ENCODE assay signal across 28 mouse cellular contexts in genomic region chr16:11359919-11360318, GRCm38 (mm10). TPM values are rescaled to one million over a fixed set of nuclear protein-coding genes. Genes with fewer than 3 reads are reported as not detected.
A peak's percentile ranks its signal among the peaks of the same experiment; 100 is the strongest.
DNase-seq lines count a peak whose midpoint lies in the region; ATAC-seq and TF ChIP-seq lines count a peak whose summit lies in the region.
"Had no signal": no experiment of that assay in that cellular context is flagged by ENCODE, and none has a peak within 500 bp of the region (broad histone marks: within the 10 kb centered on the region; RNA-seq: fewer than 3 reads in every experiment).

No protein-coding gene starts in this region.

- H3K27me3 ChIP-seq in kidney, postnatal 0 days (ENCODE audit: insufficient read depth, low read length): no peaks in the 10 kb centered on the region
- no peaks in the 10 kb centered on the region for H3K27me3 ChIP-seq in kidney, embryonic 15.5 days
- H3K27me3 ChIP-seq in E14TG2a.4 (ENCODE audit: insufficient read depth, low read length): no peaks in the 10 kb centered on the region
- H3K27me3 ChIP-seq in stomach, embryonic 14.5 days (ENCODE audit: control insufficient read depth, insufficient read depth, low read length): no peaks in the 10 kb centered on the region
- H3K27me3 ChIP-seq: Patski had no signal

- WGBS in kidney, postnatal 0 days: 55% methylated on average over 10 of the region's 10 CpGs
- 58% methylated on average over 10 of the region's 10 CpGs for WGBS in kidney, embryonic 15.5 days
- 41% methylated on average over 10 of the region's 10 CpGs for whole genome bisulfite sequencing in stomach, embryonic 14.5 days

- no peak for TF ChIP-seq CTCF in kidney, postnatal 0 days (IDR thresholded peaks at IDR 0.05; ENCODE audit: low read depth)
- no peak for TF ChIP-seq CTCF in E14TG2a.4 (conservative IDR thresholded peaks at IDR 0.05; ENCODE audit: low read length)

- no peak overlapping the region for H3K4me3 ChIP-seq in kidney, postnatal 0 days (replicated peaks; ENCODE audit: low read depth, low read length)
- H3K4me3 ChIP-seq in kidney, embryonic 15.5 days (replicated peaks): no peak overlapping the region
- H3K4me3 ChIP-seq in E14TG2a.4 (replicated peaks; ENCODE audit: low read length) (peak overlapping the region; percentile 63), ES-E14 (ENCODE audit: insufficient read depth in 1 of 2, low read depth in 1 of 2, low read length in 2 of 2, poor library complexity in 1 of 2, severe bottlenecking in 1 of 2) (peak overlapping the region; percentile 1 to 14; a peak in 3 of 4 replicates)
- H3K4me3 ChIP-seq in stomach, embryonic 14.5 days (ENCODE audit: low read depth, low read length): no peak overlapping the region
- H3K4me3 ChIP-seq: heart, adult 2 months; midbrain, embryonic 10.5 days had no signal

- ATAC-seq in kidney, postnatal 0 days (replicated peaks; ENCODE audit: low FRiP score, low read depth): no peak
- no peak for ATAC-seq in kidney, embryonic 15.5 days (replicated peaks; ENCODE audit: low FRiP score)
- peak; percentile 67; the same call in 1 of the 2 replicates for ATAC-seq in stomach, embryonic 14.5 days (ENCODE audit: insufficient number of reproducible peaks, insufficient read depth, low FRiP score, low read depth)
- ATAC-seq: forebrain, embryonic 14.5 days; hindbrain, postnatal 0 days; Patski had no signal

- DNase-seq in kidney, postnatal 0 days (ENCODE audit: low spot score): no peak
- DNase-seq in ES-E14 (ENCODE audit: low read depth, low spot score): peak; percentile 50
- no peak for DNase-seq in layer of hippocampus, adult 9-11 months
- DNase-seq in heart, postnatal 36 days: no peak
- DNase-seq: adrenal gland, postnatal 36 days; B cell, adult 2 months; cerebellum, adult 2 months; gastrocnemius, postnatal 14 days; heart, adult 2 months; heart, postnatal 4 days; right cerebral cortex, adult 18-20 months; thymus, adult 18-20 months; thymus, postnatal 4 days had no signal

- H3K9me3 ChIP-seq in kidney, postnatal 0 days (replicated peaks; ENCODE audit: low read length): no peaks in the 10 kb centered on the region
- H3K9me3 ChIP-seq in kidney, embryonic 15.5 days (replicated peaks): no peaks in the 10 kb centered on the region
- H3K9me3 ChIP-seq in E14TG2a.4 (ENCODE audit: low read length) (no peaks in the 10 kb centered on the region), ES-E14 (ENCODE audit: control insufficient read depth, insufficient read depth, low read depth, low read length) (no peaks in the 10 kb centered on the region)
- no peaks in the 10 kb centered on the region for H3K9me3 ChIP-seq in stomach, embryonic 14.5 days (ENCODE audit: control insufficient read depth, low read depth, low read length)
- H3K9me3 ChIP-seq: midbrain, embryonic 10.5 days had no signal

- H3K4me1 ChIP-seq in kidney, postnatal 0 days (replicated peaks; ENCODE audit: insufficient read depth, low read length): no peaks in the 10 kb centered on the region; the same call in 1 of the 2 replicates
- H3K4me1 ChIP-seq in kidney, embryonic 15.5 days: 0 out of 2 replicates have a peak, but pooled peaks cover under 1% of the 10 kb centered on the region
- H3K4me1 ChIP-seq in E14TG2a.4 (replicated peaks; ENCODE audit: low read depth, low read length) (peaks cover 67% of the 10 kb centered on the region), ES-E14 (ENCODE audit: control insufficient read depth in 2 of 2, insufficient read depth in 2 of 2, low read length in 2 of 2, poor library complexity in 1 of 2) (peaks cover 19 to 22% of the 10 kb centered on the region in 2 experiments)
- H3K4me1 ChIP-seq in stomach, embryonic 14.5 days (ENCODE audit: control insufficient read depth, insufficient read depth, low read length): no peaks in the 10 kb centered on the region

- intact Hi-C loops in heart, postnatal 36 days (cut with DNase I): no loop called here

- H3K27ac ChIP-seq in kidney, postnatal 0 days: 0 out of 2 replicates have a peak overlapping the region, but pooled peaks have one; percentile 13
- no peak overlapping the region for H3K27ac ChIP-seq in kidney, embryonic 15.5 days
- peak overlapping the region; percentile 94 for H3K27ac ChIP-seq in ES-E14 (ENCODE audit: insufficient read depth, low read depth, low read length, poor library complexity, severe bottlenecking)
- 0 out of 2 replicates have a peak overlapping the region, but pooled peaks have one; percentile 21 for H3K27ac ChIP-seq in stomach, embryonic 14.5 days (ENCODE audit: low read length)
- H3K27ac ChIP-seq: heart, adult 2 months; hindbrain, postnatal 0 days; liver, embryonic 14.5 days; macrophage; midbrain, embryonic 10.5 days had no signal

- H3K36me3 ChIP-seq in kidney, postnatal 0 days (ENCODE audit: insufficient read depth, low read length): peaks cover 3% of the 10 kb centered on the region; the same call in 1 of the 2 replicates
- peaks cover 4% of the 10 kb centered on the region; the same call in 1 of the 2 replicates for H3K36me3 ChIP-seq in kidney, embryonic 15.5 days
- H3K36me3 ChIP-seq in E14TG2a.4 (ENCODE audit: insufficient read depth, low read length): peaks cover 8% of the 10 kb centered on the region
- no peaks in the 10 kb centered on the region for H3K36me3 ChIP-seq in ES-E14 (ENCODE audit: control insufficient read depth, insufficient read depth, low read length, poor library complexity, severe bottlenecking)
- no peaks in the 10 kb centered on the region for H3K36me3 ChIP-seq in stomach, embryonic 14.5 days (ENCODE audit: control insufficient read depth, insufficient read depth, low read length)
- H3K36me3 ChIP-seq: midbrain, embryonic 10.5 days had no signal

- H3K9ac ChIP-seq in kidney, postnatal 0 days (ENCODE audit: low read depth, low read length): no peak overlapping the region
- H3K9ac ChIP-seq in kidney, embryonic 15.5 days: no peak overlapping the region
- H3K9ac ChIP-seq in ES-E14 (ENCODE audit: insufficient read depth, low read depth, low read length, poor library complexity, severe bottlenecking): peak overlapping the region; percentile 49
- no peak overlapping the region for H3K9ac ChIP-seq in stomach, embryonic 14.5 days (replicated peaks; ENCODE audit: low read depth, low read length)
- H3K9ac ChIP-seq: liver, embryonic 14.5 days had no signal

- no peak overlapping the region for H3K4me2 ChIP-seq in kidney, postnatal 0 days (ENCODE audit: low read length)
- no peak overlapping the region for H3K4me2 ChIP-seq in kidney, embryonic 15.5 days
- no peak overlapping the region for H3K4me2 ChIP-seq in stomach, embryonic 14.5 days (replicated peaks; ENCODE audit: low read depth, low read length)

- in situ Hi-C loops in ES-E14 (cut with MboI; ENCODE audit: low sequenced_read_pairs in 2 of 2, unreplicated experiment in 2 of 2): no loop called here

TF ChIP-seq in ES-E14, 5 proteins besides CTCF, POLR2A, EP300 and RAD21:
- TF ChIP-seq ZNF384 (IDR thresholded peaks at IDR 0.05; ENCODE audit: low read depth, low read length) (no peak), HCFC1 (IDR thresholded peaks at IDR 0.05; ENCODE audit: borderline replicate concordance, insufficient read depth, low read length) (no peak), MAFK (IDR thresholded peaks at IDR 0.05; ENCODE audit: insufficient read depth, low read depth, low read length) (no peak), ZC3H11A (IDR thresholded peaks at IDR 0.05; ENCODE audit: borderline replicate concordance, low read depth, low read length) (no peak), CHD2 (IDR thresholded peaks at IDR 0.05; ENCODE audit: low read depth, low read length) (no peak)

RNA-seq across cellular contexts. Expression of gene Snx29, which starts 37.2 kb away (rescaled TPM):
- 6.9 and 10.8 TPM in 2 replicates for polyA plus RNA-seq in kidney, postnatal 0 days (2015; fragmentation: Nextera tagmentation; extraction: Ambion mirVana)
- 17.1 and 19.8 TPM in 2 replicates for polyA plus RNA-seq in kidney, embryonic 15.5 days (2015; fragmentation: Nextera tagmentation; extraction: Ambion mirVana)
- total RNA-seq in ES-E14 (2012; rRNA removed): 9.6 and 13.4 TPM in 2 replicates
- 13.6 TPM in 2 replicates for polyA plus RNA-seq in stomach, embryonic 14.5 days (2014; fragmentation: Nextera tagmentation; extraction: Ambion mirVana)
- total RNA-seq in heart, postnatal 36 days (2021): 10 to 100 TPM; 10.8 to 14.9 TPM

RNA-seq across cellular contexts. Expression of gene Tnfrsf17, which starts 46.3 kb away (rescaled TPM):
- polyA plus RNA-seq in kidney, postnatal 0 days (2015; fragmentation: Nextera tagmentation; extraction: Ambion mirVana): not detected in 2 replicates
- polyA plus RNA-seq in kidney, embryonic 15.5 days (2015; fragmentation: Nextera tagmentation; extraction: Ambion mirVana): not detected in 2 replicates
- 0.32 and 0.45 TPM in 2 replicates for total RNA-seq in ES-E14 (2012; rRNA removed)
- polyA plus RNA-seq in stomach, embryonic 14.5 days (2014; fragmentation: Nextera tagmentation; extraction: Ambion mirVana): not detected in 2 replicates
- total RNA-seq in heart, postnatal 36 days (2021): not detected
- total RNA-seq: adrenal gland, postnatal 36 days; gastrocnemius, postnatal 14 days; heart, adult 2 months; heart, postnatal 4 days; layer of hippocampus, postnatal 14 days; left cerebral cortex, postnatal 14 days had no signal
- polyA plus RNA-seq: embryonic facial prominence, embryonic 11.5 days; forebrain, embryonic 14.5 days; heart, embryonic 14.5 days; hindbrain, postnatal 0 days; kidney, embryonic 14.5 days; liver, embryonic 14.5 days; macrophage; neural tube, embryonic 11.5 days; Patski had no signal

Comparison
In these comparisons a context has a peak if more than half of its experiments do, and no peak if none do; other contexts are left out.
1. H3K4me3 ChIP-seq: peak in E14TG2a.4 (single experiment) and ES-E14 (2 of 2); none in kidney, postnatal 0 days (single experiment), kidney, embryonic 15.5 days (single experiment) and stomach, embryonic 14.5 days (single experiment).